Mouse (Mus musculus): ENCODE data around the gene Scgb1b30. TPM values are rescaled to one million over a fixed set of nuclear protein-coding genes. Genes with fewer than 3 reads are reported as not detected.

The Scgb1b30 gene
- polyA plus RNA-seq (2021; fragmentation: Nextera tagmentation), result not detected in 2 replicates
- long read RNA-seq, experiment 1, result 0 reads
- long read RNA-seq, experiment 2, result 0 reads

GRCm38 (mm10) chr7:34094911-34095481 is at the start of gene Scgb1b30:
Gene Scgb1b30 (plus strand): TSS chr7:34095431.

DNA sequence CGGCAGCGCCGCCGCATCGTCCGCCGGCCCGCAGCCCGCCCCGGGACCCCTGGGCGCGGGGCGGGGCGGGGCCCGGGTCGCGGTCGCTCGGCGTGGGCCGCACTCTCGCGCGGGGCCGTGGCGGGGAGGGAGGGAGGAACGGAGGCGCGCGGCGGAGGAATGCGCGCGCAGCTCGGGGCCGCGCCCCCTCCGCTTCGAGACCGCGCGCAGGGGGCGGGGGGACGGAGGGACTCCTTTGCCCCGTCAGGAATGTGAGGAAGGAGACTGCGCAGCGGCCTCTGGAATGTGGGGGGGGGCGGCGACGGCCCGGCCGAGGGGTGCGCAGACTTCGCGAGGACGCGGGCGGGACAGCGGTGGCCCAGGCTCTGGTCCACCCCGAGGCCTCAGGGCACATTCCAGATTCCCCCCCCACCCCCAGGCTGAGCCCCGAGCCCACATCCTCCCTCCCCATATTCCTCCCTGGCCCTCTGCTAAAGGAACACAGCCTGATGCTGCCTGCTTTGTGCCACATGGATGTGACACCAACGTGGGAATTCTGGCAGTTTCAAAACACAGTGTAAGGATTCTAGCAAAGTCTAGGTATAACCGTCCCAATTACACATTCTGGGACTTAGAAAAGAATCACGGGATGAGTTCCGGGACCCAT is 38.0 kb downstream of the Scgb1b30 start, which contains the start of gene Wtip:
Wtip (minus strand) TSS at position 152 of the 646 bp plus-strand sequence.

Other genes with a start within 250 kb of the Scgb1b30 start
- not detected in 2 replicates for gene Scgb2b26, start 150.4 kb upstream of the Scgb1b30 start, polyA plus RNA-seq (2021; fragmentation: Nextera tagmentation)
- not detected in 2 replicates for gene Scgb2b27, start 81.5 kb upstream of the Scgb1b30 start, polyA plus RNA-seq (2021; fragmentation: Nextera tagmentation)
- not detected in 2 replicates for gene Scgb1b27, start 73.9 kb upstream of the Scgb1b30 start, polyA plus RNA-seq (2021; fragmentation: Nextera tagmentation)
- gene Wtip, start 37.8 kb downstream of the Scgb1b30 start, polyA plus RNA-seq (2021; fragmentation: Nextera tagmentation), result 0.60 and 0.65 TPM in 2 replicates
- 87.8 and 104 TPM in 2 replicates for gene Uba2, start 74.2 kb downstream of the Scgb1b30 start, polyA plus RNA-seq (2021; fragmentation: Nextera tagmentation)
- gene Pdcd2l, start 101.2 kb downstream of the Scgb1b30 start, polyA plus RNA-seq (2021; fragmentation: Nextera tagmentation), result 30.0 and 41.1 TPM in 2 replicates
- 529 and 592 TPM in 2 replicates for gene Gpi1, start 134.9 kb downstream of the Scgb1b30 start, polyA plus RNA-seq (2021; fragmentation: Nextera tagmentation)
- gene Gm6096, start 155.6 kb downstream of the Scgb1b30 start, polyA plus RNA-seq (2021; fragmentation: Nextera tagmentation), result not detected in 2 replicates
- 7.2 and 10.1 TPM in 2 replicates for gene 4931406P16Rik, start 218.1 kb downstream of the Scgb1b30 start, polyA plus RNA-seq (2021; fragmentation: Nextera tagmentation)

All from left cerebral cortex, adult 6 months (tissue).